ENCODE assay signal across 8 mouse cellular contexts in the genomic region with DNA sequence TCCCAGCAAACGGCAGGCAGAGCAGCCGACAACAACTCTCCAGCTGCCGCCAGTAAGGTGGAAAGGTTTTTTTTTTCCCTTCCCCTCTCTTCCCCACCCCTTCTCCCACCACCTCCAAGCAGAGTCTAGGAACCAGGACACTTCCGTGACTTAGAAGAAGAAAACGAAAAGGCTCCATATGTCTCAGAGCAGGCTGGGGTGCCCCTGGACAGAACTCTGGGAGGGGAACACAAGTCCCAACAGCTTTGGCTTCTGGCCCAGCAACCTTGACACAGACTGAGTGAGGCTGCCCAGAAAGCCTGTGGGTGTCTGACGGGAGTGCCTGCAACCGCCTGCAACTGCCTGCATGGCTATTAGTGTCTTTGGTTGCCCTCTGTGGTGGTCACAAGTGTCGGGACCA.
DNase-seq lines count a peak whose midpoint lies in the region; ATAC-seq and TF ChIP-seq lines count a peak whose summit lies in the region.

No protein-coding gene starts in this region.

- no peak overlapping the region for H3K4me3 ChIP-seq in C2C12 (ENCODE audit: insufficient read depth, poor library complexity, severe bottlenecking)
- no peak overlapping the region for H3K4me3 ChIP-seq in intestine, embryonic 15.5 days (replicated peaks)
- no peak overlapping the region for H3K4me3 ChIP-seq in liver, postnatal 0 days (ENCODE audit: low read depth, low read length)
- no peak overlapping the region for H3K4me3 ChIP-seq in testis, adult 2 months (ENCODE audit: control insufficient read depth, low read depth, low read length)

- H3K4me2 ChIP-seq in intestine, embryonic 15.5 days (replicated peaks): peak overlapping the region; percentile 61
- H3K4me2 ChIP-seq in liver, postnatal 0 days (ENCODE audit: low read depth, low read length): no peak overlapping the region

- peak overlapping the region; percentile 20 for H3ac ChIP-seq in C2C12 (ENCODE audit: control insufficient read depth, insufficient read length, low read depth)

- H3K9me3 ChIP-seq in intestine, embryonic 15.5 days: no peaks in the 10 kb centered on the region
- no peaks in the 10 kb centered on the region for H3K9me3 ChIP-seq in liver, postnatal 0 days (ENCODE audit: low read length)

- peaks cover 17% of the 10 kb centered on the region for H3K79me3 ChIP-seq in C2C12 (ENCODE audit: low read depth)

- no peak for ATAC-seq in intestine, embryonic 15.5 days
- no peak for ATAC-seq in liver, postnatal 0 days
- no peak for ATAC-seq in cerebellum, adult (ENCODE audit: insufficient number of reproducible peaks, low FRiP score, low TSS enrichment)

- 24% methylated on average over 8 of the region's 8 CpGs for WGBS in intestine, embryonic 15.5 days
- WGBS in liver, postnatal 0 days (ENCODE audit: insufficient replicate concordance): 63% methylated on average over 8 of the region's 8 CpGs

- H3K27me3 ChIP-seq in C2C12 (ENCODE audit: control insufficient read depth, insufficient read depth, insufficient read length): no peaks in the 10 kb centered on the region
- H3K27me3 ChIP-seq in intestine, embryonic 15.5 days (replicated peaks): no peaks in the 10 kb centered on the region
- no peaks in the 10 kb centered on the region for H3K27me3 ChIP-seq in liver, postnatal 0 days (ENCODE audit: insufficient read depth, low read length)
- no peaks in the 10 kb centered on the region for H3K27me3 ChIP-seq in testis, adult 2 months (ENCODE audit: control insufficient read depth, insufficient read depth, low read length)

- H3K9ac ChIP-seq in intestine, embryonic 15.5 days: no peak overlapping the region
- no peak overlapping the region for H3K9ac ChIP-seq in liver, postnatal 0 days (replicated peaks)

- no peak for TF ChIP-seq EP300 in liver, postnatal 0 days (IDR thresholded peaks at IDR 0.05; ENCODE audit: low read depth)

- TF ChIP-seq CTCF in C2C12 (IDR thresholded peaks at IDR 0.05; ENCODE audit: control insufficient read depth, insufficient read depth, insufficient read length): no peak
- TF ChIP-seq CTCF in liver, postnatal 0 days (IDR thresholded peaks at IDR 0.05; ENCODE audit: low read depth): no peak
- TF ChIP-seq CTCF in testis, adult 2 months (IDR thresholded peaks at IDR 0.05; ENCODE audit: control insufficient read depth, insufficient read depth, insufficient replicate concordance, low read depth, low read length): no peak

- H3K79me2 ChIP-seq in C2C12 (ENCODE audit: control insufficient read depth, insufficient read depth): peaks cover 68% of the 10 kb centered on the region

- peak; percentile 91 for DNase-seq in adrenal gland, postnatal 10 days
- DNase-seq in heart, adult 11 months: peak; percentile 99
- DNase-seq in liver, postnatal 0 days: peak; percentile 44
- no peak for DNase-seq in frontal cortex, postnatal 25 days (ENCODE audit: low spot score in 2 of 2)

- no peak for TF ChIP-seq POLR2A in testis, adult 2 months (IDR thresholded peaks at IDR 0.05; ENCODE audit: control insufficient read depth, low read depth, low read length)

- H3K4me1 ChIP-seq in intestine, embryonic 15.5 days (replicated peaks): peaks cover 49% of the 10 kb centered on the region
- 0 out of 2 replicates have a peak, but pooled peaks cover 2% of the 10 kb centered on the region for H3K4me1 ChIP-seq in liver, postnatal 0 days (ENCODE audit: insufficient read depth)
- H3K4me1 ChIP-seq in testis, adult 2 months (ENCODE audit: control insufficient read depth, insufficient read depth, low read length): peaks cover 13% of the 10 kb centered on the region

- H3K36me3 ChIP-seq in C2C12 (ENCODE audit: control insufficient read depth, insufficient read depth): peaks cover 45% of the 10 kb centered on the region
- no peaks in the 10 kb centered on the region for H3K36me3 ChIP-seq in intestine, embryonic 15.5 days
- H3K36me3 ChIP-seq in liver, postnatal 0 days (replicated peaks; ENCODE audit: insufficient read depth, low read length): peaks cover 10% of the 10 kb centered on the region; the same call in 1 of the 2 replicates
- H3K36me3 ChIP-seq in testis, adult 2 months (ENCODE audit: control insufficient read depth, insufficient read depth, low read length): no peaks in the 10 kb centered on the region

- H3K27ac ChIP-seq in intestine, embryonic 15.5 days: peak overlapping the region; percentile 96
- H3K27ac ChIP-seq in liver, postnatal 0 days (ENCODE audit: low read depth): peak overlapping the region; percentile 44; the same call in 1 of the 2 replicates
- H3K27ac ChIP-seq in testis, adult 2 months (ENCODE audit: control insufficient read depth, insufficient read depth, low read depth, low read length): 0 out of 2 replicates have a peak overlapping the region, but pooled peaks have one; percentile 3

TF ChIP-seq in C2C12, 6 proteins besides CTCF, POLR2A, EP300 and RAD21:
- TF ChIP-seq FOSL1 (IDR thresholded peaks at IDR 0.05; ENCODE audit: insufficient read depth, low read length, poor library complexity, severe bottlenecking) (no peak), USF1 (IDR thresholded peaks at IDR 0.05; ENCODE audit: low read depth) (no peak), MYOD1 (IDR thresholded peaks at IDR 0.05; ENCODE audit: control insufficient read depth, insufficient read length, low read depth) (no peak), MYOG (IDR thresholded peaks at IDR 0.05; ENCODE audit: control insufficient read depth, extremely low read depth, insufficient read length) (no peak), CEBPB (IDR thresholded peaks at IDR 0.05; ENCODE audit: low read depth) (no peak), MAX (IDR thresholded peaks at IDR 0.05) (no peak)

Comparison
In these comparisons a context has a peak if more than half of its experiments do, and no peak if none do; other contexts are left out.
1. DNase-seq: peak in adrenal gland, postnatal 10 days (single experiment), heart, adult 11 months (single experiment) and liver, postnatal 0 days (single experiment); none in frontal cortex, postnatal 25 days (0 of 2).
2. H3K27ac ChIP-seq: peak in every context shown above with its lines; median percentile 96 in intestine, embryonic 15.5 days; 44 in liver, postnatal 0 days; 3 in testis, adult 2 months.